Mouse (Mus musculus): Measurements from ENCODE around the gene Prnp. TPM values are rescaled to one million over a fixed set of nuclear protein-coding genes. Genes with fewer than 3 reads are reported as not detected.
A peak's percentile ranks its signal among the peaks of the same experiment; 100 is the strongest.

The Prnp gene
- 47.3 and 50.3 TPM in 2 replicates for polyA plus RNA-seq (2014; fragmentation: Nextera tagmentation; extraction: Ambion mirVana)

- H3K36me3 ChIP-seq (ENCODE audit: control insufficient read depth, insufficient read depth, low read length): 0 out of 2 replicates have a peak, but pooled peaks cover 3% of the 10 kb centered on the region
- WGBS: 5% methylated on average over 43 of the region's 52 CpGs
- peak within 1 kb of the TSS; percentile 70 for H3K4me2 ChIP-seq (ENCODE audit: low read depth, low read length)
- peak within 1 kb of the TSS; percentile 69 for H3K4me3 ChIP-seq (ENCODE audit: low read depth, low read length)
- H3K27ac ChIP-seq (replicated peaks; ENCODE audit: low read depth, low read length): peak within 1 kb of the TSS; percentile 78
- no peaks in the 10 kb centered on the region for H3K9me3 ChIP-seq (ENCODE audit: control insufficient read depth, low read length)
- DNase-seq (ENCODE audit: low spot score) (peak; percentile 96), ATAC-seq (ENCODE audit: low read depth) (peak; percentile 93)
- peaks cover 15% of the 10 kb centered on the region; the same call in 1 of the 2 replicates for H3K4me1 ChIP-seq (ENCODE audit: control insufficient read depth, insufficient read depth, low read length)
- peak within 1 kb of the TSS; percentile 76 for H3K9ac ChIP-seq (ENCODE audit: low read depth, low read length)
- no peaks in the 10 kb centered on the region for H3K27me3 ChIP-seq (replicated peaks; ENCODE audit: control insufficient read depth, insufficient read depth, low read length)
Measured at GRCm38 (mm10) chr2:131909683-131910572, at the start of gene Prnp, which contains the start of gene Prn. Gene Prnp, plus strand, starts transcription at chr2:131909928. Gene Prn, plus strand, starts transcription at chr2:131909957.

GRCm38 (mm10) chr2:131862617-131863275, 47.0 kb upstream of the Prnp start:
- Histone ChIP-seq H3K4me3 (ENCODE audit: low read depth, low read length) (no peak overlapping the region), H3K27ac (replicated peaks; ENCODE audit: low read depth, low read length) (no peak overlapping the region), H3K9me3 (ENCODE audit: control insufficient read depth, low read length) (no peaks in the 10 kb centered on the region), H3K9ac (ENCODE audit: low read depth, low read length) (no peak overlapping the region), H3K4me2 (ENCODE audit: low read depth, low read length) (no peak overlapping the region), H3K36me3 (ENCODE audit: control insufficient read depth, insufficient read depth, low read length) (no peaks in the 10 kb centered on the region), H3K27me3 (replicated peaks; ENCODE audit: control insufficient read depth, insufficient read depth, low read length) (no peaks in the 10 kb centered on the region), H3K4me1 (ENCODE audit: control insufficient read depth, insufficient read depth, low read length) (no peaks in the 10 kb centered on the region)
- ATAC-seq (ENCODE audit: low read depth) (peak; percentile 72; the same call in 1 of the 2 replicates), DNase-seq (ENCODE audit: low spot score) (peak; percentile 41)
- 54% methylated on average over 3 of the region's 3 CpGs for WGBS

GRCm38 (mm10) chr2:131863472-131863871, 46.3 kb upstream of the Prnp start:
- H3K9me3 ChIP-seq (ENCODE audit: control insufficient read depth, low read length): no peaks in the 10 kb centered on the region
- H3K9ac ChIP-seq (ENCODE audit: low read depth, low read length): no peak overlapping the region
- no peak overlapping the region for H3K4me2 ChIP-seq (ENCODE audit: low read depth, low read length)
- no peak for ATAC-seq (ENCODE audit: low read depth)
- no peak overlapping the region for H3K27ac ChIP-seq (replicated peaks; ENCODE audit: low read depth, low read length)
- no peak overlapping the region for H3K4me3 ChIP-seq (ENCODE audit: low read depth, low read length)
- H3K36me3 ChIP-seq (ENCODE audit: control insufficient read depth, insufficient read depth, low read length): no peaks in the 10 kb centered on the region
- no peaks in the 10 kb centered on the region for H3K4me1 ChIP-seq (ENCODE audit: control insufficient read depth, insufficient read depth, low read length)
- DNase-seq (ENCODE audit: low spot score): no peak
- WGBS: 69% methylated on average over 3 of the region's 3 CpGs
- no peaks in the 10 kb centered on the region for H3K27me3 ChIP-seq (replicated peaks; ENCODE audit: control insufficient read depth, insufficient read depth, low read length)

- DNase-seq (ENCODE audit: low spot score) (no peak), ATAC-seq (ENCODE audit: low read depth) (no peak)
- no peaks in the 10 kb centered on the region for H3K36me3 ChIP-seq (ENCODE audit: control insufficient read depth, insufficient read depth, low read length)
- H3K9me3 ChIP-seq (ENCODE audit: control insufficient read depth, low read length): no peaks in the 10 kb centered on the region
- H3K27me3 ChIP-seq (replicated peaks; ENCODE audit: control insufficient read depth, insufficient read depth, low read length): no peaks in the 10 kb centered on the region
- WGBS: 72% methylated on average over 2 of the region's 2 CpGs
- no peak overlapping the region for H3K4me3 ChIP-seq (ENCODE audit: low read depth, low read length)
- H3K27ac ChIP-seq (replicated peaks; ENCODE audit: low read depth, low read length): no peak overlapping the region
- H3K4me1 ChIP-seq (ENCODE audit: control insufficient read depth, insufficient read depth, low read length): no peaks in the 10 kb centered on the region
- H3K4me2 ChIP-seq (ENCODE audit: low read depth, low read length): no peak overlapping the region
- no peak overlapping the region for H3K9ac ChIP-seq (ENCODE audit: low read depth, low read length)
Measured at GRCm38 (mm10) chr2:131864262-131864796, 45.4 kb upstream of the Prnp start.

GRCm38 (mm10) chr2:131866676-131867075, 43.1 kb upstream of the Prnp start:
- no peak overlapping the region for H3K27ac ChIP-seq (replicated peaks; ENCODE audit: low read depth, low read length)
- H3K4me3 ChIP-seq (ENCODE audit: low read depth, low read length): no peak overlapping the region
- DNase-seq (ENCODE audit: low spot score) (no peak), ATAC-seq (ENCODE audit: low read depth) (no peak)
- no peaks in the 10 kb centered on the region for H3K27me3 ChIP-seq (replicated peaks; ENCODE audit: control insufficient read depth, insufficient read depth, low read length)
- no peaks in the 10 kb centered on the region for H3K4me1 ChIP-seq (ENCODE audit: control insufficient read depth, insufficient read depth, low read length)
- H3K4me2 ChIP-seq (ENCODE audit: low read depth, low read length): no peak overlapping the region
- no peak overlapping the region for H3K9ac ChIP-seq (ENCODE audit: low read depth, low read length)
- no peaks in the 10 kb centered on the region for H3K9me3 ChIP-seq (ENCODE audit: control insufficient read depth, low read length)
- no peaks in the 10 kb centered on the region for H3K36me3 ChIP-seq (ENCODE audit: control insufficient read depth, insufficient read depth, low read length)

- no peak overlapping the region for H3K9ac ChIP-seq (ENCODE audit: low read depth, low read length)
- ATAC-seq (ENCODE audit: low read depth) (no peak), DNase-seq (ENCODE audit: low spot score) (no peak)
- H3K4me1 ChIP-seq (ENCODE audit: control insufficient read depth, insufficient read depth, low read length): no peaks in the 10 kb centered on the region
- H3K9me3 ChIP-seq (ENCODE audit: control insufficient read depth, low read length): no peaks in the 10 kb centered on the region
- no peak overlapping the region for H3K4me3 ChIP-seq (ENCODE audit: low read depth, low read length)
- no peaks in the 10 kb centered on the region for H3K36me3 ChIP-seq (ENCODE audit: control insufficient read depth, insufficient read depth, low read length)
- H3K27me3 ChIP-seq (replicated peaks; ENCODE audit: control insufficient read depth, insufficient read depth, low read length): no peaks in the 10 kb centered on the region
- no peak overlapping the region for H3K4me2 ChIP-seq (ENCODE audit: low read depth, low read length)
- no peak overlapping the region for H3K27ac ChIP-seq (replicated peaks; ENCODE audit: low read depth, low read length)
- WGBS: 85% methylated on average over 5 of the region's 5 CpGs
Measured at GRCm38 (mm10) chr2:131868983-131869382, 40.7 kb upstream of the Prnp start.

- ATAC-seq (ENCODE audit: low read depth): no peak
- no peaks in the 10 kb centered on the region for H3K9me3 ChIP-seq (ENCODE audit: control insufficient read depth, low read length)
- H3K36me3 ChIP-seq (ENCODE audit: control insufficient read depth, insufficient read depth, low read length): no peaks in the 10 kb centered on the region
- no peaks in the 10 kb centered on the region for H3K4me1 ChIP-seq (ENCODE audit: control insufficient read depth, insufficient read depth, low read length)
- H3K27ac ChIP-seq (replicated peaks; ENCODE audit: low read depth, low read length): no peak overlapping the region
- no peak overlapping the region for H3K9ac ChIP-seq (ENCODE audit: low read depth, low read length)
- WGBS: 50% methylated on average over 1 of the region's 1 CpGs
- no peak overlapping the region for H3K4me3 ChIP-seq (ENCODE audit: low read depth, low read length)
- no peak for DNase-seq (ENCODE audit: low spot score)
- no peaks in the 10 kb centered on the region for H3K27me3 ChIP-seq (replicated peaks; ENCODE audit: control insufficient read depth, insufficient read depth, low read length)
- no peak overlapping the region for H3K4me2 ChIP-seq (ENCODE audit: low read depth, low read length)
Measured at GRCm38 (mm10) chr2:131873376-131873775, 36.4 kb upstream of the Prnp start.

- H3K27me3 ChIP-seq (replicated peaks; ENCODE audit: control insufficient read depth, insufficient read depth, low read length): no peaks in the 10 kb centered on the region
- no peak for ATAC-seq (ENCODE audit: low read depth)
- H3K9ac ChIP-seq (ENCODE audit: low read depth, low read length): no peak overlapping the region
- 85% methylated on average over 7 of the region's 7 CpGs for WGBS
- H3K4me2 ChIP-seq (ENCODE audit: low read depth, low read length): no peak overlapping the region
- H3K9me3 ChIP-seq (ENCODE audit: control insufficient read depth, low read length): no peaks in the 10 kb centered on the region
- no peak overlapping the region for H3K27ac ChIP-seq (replicated peaks; ENCODE audit: low read depth, low read length)
- no peaks in the 10 kb centered on the region for H3K4me1 ChIP-seq (ENCODE audit: control insufficient read depth, insufficient read depth, low read length)
- H3K4me3 ChIP-seq (ENCODE audit: low read depth, low read length): no peak overlapping the region
- no peaks in the 10 kb centered on the region for H3K36me3 ChIP-seq (ENCODE audit: control insufficient read depth, insufficient read depth, low read length)
- no peak for DNase-seq (ENCODE audit: low spot score)
Measured at GRCm38 (mm10) chr2:131876551-131877265, 33.0 kb upstream of the Prnp start.
